Mouse (Mus musculus) spleen, postnatal 4 days (tissue): ENCODE results near the gene Prickle2.

Source experiments
- DNase-seq, 2 experiments: peaks; one replicate each; pipeline ENCODE4 v3.0.0; 2022; ENCODE audit warnings: low spot score in 2 of 2

The Prickle2 gene

DNA sequence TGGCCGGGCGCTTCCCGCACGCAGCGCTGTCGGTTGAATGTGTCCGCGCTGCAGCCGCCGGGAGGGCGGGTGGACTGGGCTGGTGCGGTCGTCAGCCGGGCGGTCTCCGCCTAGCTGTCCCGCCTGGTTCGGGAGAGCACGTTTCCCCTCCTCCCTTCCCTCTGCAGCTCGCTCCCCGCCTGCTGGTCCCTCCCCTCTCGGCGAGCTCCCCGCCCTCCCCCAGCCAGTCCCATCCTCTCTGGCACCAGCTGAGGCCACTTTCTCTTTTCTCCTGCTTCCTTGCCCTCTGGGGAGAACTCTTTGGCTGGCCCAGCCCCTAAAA is at the start of gene Prickle2:
Gene Prickle2 (minus strand): TSS at position 11 of the 322 bp plus-strand sequence.
- DNase-seq: peak; percentile 17 to 60

GRCm38 (mm10) chr6:92752737-92753136 is 46.8 kb upstream of the Prickle2 start:
- DNase-seq: no peak

GRCm38 (mm10) chr6:92749420-92749819 is 43.5 kb upstream of the Prickle2 start:
- no peak for DNase-seq

DNA sequence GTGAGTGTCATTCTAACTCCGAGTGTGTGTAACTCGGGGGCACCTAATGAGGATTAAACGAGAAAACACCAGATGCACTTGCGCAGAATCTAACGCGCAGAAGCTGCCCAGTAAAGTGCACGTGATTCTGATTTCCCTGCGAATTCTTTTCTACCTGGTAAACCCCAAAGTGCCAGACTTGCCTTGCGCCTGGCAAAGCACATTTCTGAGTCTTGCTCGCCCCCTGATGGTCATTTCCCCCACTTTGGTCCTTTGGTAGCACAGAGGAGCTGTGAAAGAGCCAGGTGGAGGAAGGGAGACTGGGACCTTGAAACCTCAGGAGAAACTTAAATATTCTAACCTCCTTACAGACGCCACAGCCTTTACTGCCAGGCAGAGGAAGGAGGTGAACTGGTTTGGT is 37.6 kb upstream of the Prickle2 start:
- no peak for DNase-seq

GRCm38 (mm10) chr6:92737116-92737515 is 31.2 kb upstream of the Prickle2 start:
- no peak for DNase-seq

DNA sequence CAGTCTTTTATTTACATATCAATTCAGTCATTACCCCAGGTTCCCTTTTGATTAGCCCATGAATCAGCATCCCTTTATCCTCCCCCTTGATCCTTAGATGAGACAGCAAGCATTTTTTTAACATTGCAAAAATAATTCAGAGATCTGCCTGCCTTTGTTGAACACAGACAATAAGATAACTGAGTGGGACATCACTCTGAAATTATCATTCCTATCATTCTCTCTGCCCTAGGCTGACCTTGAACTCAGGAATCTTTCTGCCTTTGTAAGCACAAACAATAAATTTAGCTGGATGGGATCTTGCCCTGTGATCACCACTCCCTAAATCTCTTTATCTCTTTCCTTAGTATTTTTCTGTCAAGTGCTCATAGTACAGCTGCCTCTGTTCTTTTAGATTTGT is 27.7 kb upstream of the Prickle2 start:
- no peak for DNase-seq

DNA sequence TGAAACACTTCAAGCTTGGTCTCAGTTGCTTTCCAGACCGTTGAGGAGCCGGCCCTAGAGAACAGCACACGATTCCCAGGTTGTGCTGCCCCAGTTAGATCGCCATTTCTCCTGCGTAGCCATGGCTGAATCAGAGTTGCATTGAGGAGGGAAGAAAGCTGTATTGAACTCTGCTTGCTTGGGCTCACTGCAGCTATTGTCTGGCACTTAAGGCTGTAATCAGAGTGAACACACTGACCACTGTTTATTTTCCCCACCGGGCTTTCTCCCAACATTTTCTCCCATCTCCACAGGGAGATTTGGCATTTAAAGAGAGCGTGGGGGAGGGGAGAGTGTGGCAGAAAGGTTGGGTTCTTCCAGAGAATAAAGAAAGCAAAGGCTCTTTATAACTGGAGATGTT is 22.6 kb upstream of the Prickle2 start:
- DNase-seq: no peak

- peak; percentile 24 to 77 for DNase-seq
Measured at GRCm38 (mm10) chr6:92728084-92728483, 22.1 kb upstream of the Prickle2 start.

- DNase-seq: no peak
Measured at GRCm38 (mm10) chr6:92727351-92727986, 21.5 kb upstream of the Prickle2 start.

- DNase-seq: no peak
Measured at GRCm38 (mm10) chr6:92726121-92726520, 20.2 kb upstream of the Prickle2 start.

GRCm38 (mm10) chr6:92724394-92724793 is 18.4 kb upstream of the Prickle2 start:
- no peak for DNase-seq

DNA sequence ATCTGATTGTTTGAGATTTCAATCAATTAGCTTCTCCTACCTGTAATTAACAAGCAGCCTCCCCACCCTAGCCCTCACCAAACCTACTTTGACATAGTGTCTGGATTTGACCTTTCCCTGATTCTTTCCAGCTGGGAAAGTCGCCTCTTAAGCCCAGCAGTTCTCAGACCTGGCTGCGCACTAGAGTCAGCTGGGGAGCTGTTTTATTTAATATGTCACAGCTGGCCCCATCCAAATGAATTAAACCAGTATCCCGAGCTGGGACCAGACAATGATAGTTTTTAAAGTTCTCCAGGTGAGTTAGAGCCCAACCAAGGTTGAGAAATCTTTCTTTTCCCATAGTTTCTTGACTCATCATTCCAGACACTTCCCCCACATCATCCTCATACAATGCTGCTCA is 9.9 kb upstream of the Prickle2 start:
- no peak for DNase-seq

DNA sequence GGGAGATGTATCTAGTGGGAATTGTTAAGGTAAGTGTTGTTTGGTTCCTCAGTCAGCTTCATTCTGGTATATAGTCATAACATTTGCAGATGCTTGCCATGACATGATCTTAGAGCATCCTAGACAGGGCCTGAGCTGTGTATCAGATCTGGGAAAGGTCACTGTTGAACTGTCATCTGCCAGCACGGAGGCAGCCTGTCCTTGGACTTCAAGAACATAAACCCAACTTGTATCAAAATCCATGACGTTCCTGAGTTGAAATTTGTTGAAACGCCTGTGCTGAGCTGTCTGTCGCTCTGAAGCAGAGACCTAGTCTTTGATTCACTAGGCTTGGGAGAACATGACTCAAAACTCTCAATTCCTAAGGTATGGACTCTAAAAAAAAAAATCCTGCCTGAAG is 8.8 kb upstream of the Prickle2 start:
- DNase-seq: no peak

GRCm38 (mm10) chr6:92708137-92708536 is 2.2 kb upstream of the Prickle2 start:
- DNase-seq: no peak

DNA sequence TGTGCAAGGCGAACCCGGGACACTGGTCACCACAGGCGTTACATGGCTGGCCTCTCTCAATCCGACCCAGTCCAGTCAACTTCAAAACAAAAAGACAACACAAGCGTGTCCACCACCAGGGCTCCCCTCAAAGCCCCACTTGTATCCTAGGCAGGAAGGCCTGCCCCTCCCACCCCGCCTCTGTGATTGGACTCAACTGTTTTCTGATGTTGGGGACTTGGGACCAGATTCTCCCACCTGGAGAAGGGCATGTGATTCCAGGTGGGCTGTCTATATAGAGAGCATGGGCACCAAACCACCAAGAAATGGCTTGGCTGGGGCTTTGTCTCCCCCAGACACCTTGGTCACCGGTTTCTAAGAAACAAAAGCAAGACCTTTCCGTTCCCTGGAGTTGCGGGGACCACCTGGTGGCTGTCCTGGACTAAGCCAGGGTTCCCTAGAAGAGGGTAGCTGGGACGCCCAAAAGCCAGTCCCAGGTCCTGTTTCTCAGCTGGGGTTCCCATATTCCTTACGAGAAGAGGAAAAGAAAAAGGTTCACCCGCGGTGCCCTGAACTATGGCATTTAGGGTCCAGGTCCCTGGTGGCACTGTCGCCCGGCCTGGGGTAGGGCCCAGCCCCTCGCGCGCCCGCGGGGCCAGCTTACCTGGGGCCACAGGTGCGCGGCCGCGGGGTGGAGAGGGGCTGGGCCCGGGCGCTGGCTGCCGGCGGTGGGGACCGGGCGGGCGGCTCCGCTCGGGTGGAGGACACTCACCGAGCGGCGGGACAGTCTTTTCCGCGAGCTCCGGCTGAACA is 406 bp downstream of the Prickle2 start:
- no peak for DNase-seq

GRCm38 (mm10) chr6:92704810-92705209 is 1.1 kb downstream of the Prickle2 start:
- no peak for DNase-seq

GRCm38 (mm10) chr6:92699491-92700209 is 6.3 kb downstream of the Prickle2 start:
- DNase-seq: no peak

DNA sequence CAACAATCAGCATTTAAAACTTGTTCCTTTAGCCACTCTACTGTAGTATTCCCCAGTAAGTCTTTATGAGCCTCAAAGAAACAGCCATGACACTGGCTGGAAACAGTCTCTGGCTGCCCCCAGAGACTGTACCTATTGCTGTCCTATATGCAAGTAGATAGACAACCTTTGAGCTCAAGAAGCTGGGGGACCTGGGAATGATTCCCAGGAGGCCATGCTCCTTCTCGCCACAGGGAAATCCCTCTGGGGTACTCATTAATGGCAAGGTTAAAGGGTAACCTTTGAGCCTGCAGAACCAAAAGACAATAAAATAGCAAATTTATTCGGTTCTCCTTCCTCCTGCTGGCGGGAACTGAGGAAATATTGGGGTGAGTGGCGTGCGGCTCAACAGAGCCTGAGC is 8.1 kb downstream of the Prickle2 start:
- no peak for DNase-seq

GRCm38 (mm10) chr6:92687317-92687716 is 18.6 kb downstream of the Prickle2 start:
- DNase-seq: no peak

DNA sequence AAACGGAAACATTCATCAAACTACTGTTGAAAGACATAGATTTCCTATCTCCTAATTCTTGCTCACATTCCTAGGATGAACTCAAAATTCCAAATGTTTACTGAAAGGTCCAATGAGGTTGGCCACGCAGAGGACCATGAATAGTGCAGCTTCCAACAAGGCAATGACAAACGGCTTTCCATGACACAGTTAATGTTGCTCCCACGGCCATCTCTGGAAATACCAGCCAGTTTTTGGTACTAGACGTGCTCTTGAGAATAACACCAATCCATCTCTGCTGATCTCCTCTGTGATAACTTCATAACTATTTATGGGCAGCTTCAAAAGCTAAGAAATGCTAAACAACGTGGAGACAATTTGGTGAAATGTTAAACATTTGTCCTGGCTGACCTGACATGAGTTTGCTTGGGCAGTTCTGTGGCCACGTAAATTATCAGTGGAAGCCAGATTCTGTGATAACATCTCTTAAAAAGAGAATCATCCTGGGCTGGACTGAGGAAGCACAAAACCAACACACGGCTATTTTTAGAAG is 31.5 kb downstream of the Prickle2 start:
- DNase-seq: no peak

- no peak for DNase-seq
Measured at GRCm38 (mm10) chr6:92670518-92671147, 35.3 kb downstream of the Prickle2 start.

DNA sequence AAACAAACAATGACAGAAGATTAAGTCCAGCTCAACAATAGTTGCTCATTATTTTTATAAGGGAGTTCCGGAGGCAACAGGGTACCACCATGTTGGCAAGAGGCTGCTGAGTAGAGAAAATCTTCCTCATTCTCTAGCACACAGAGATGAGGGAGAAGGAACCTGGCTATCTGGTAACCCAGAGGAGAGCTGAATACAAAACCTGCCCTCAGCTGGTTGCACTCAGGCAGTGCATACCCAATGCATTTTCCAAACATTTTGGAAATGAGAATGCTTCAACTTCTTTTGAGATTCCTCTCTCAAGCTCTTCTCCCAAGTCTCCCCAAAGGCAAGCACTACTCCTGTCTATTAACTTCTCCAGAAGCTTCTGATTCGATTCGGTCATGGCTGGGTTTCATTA is 36.3 kb downstream of the Prickle2 start:
- no peak for DNase-seq
